Mouse (Mus musculus): Measurements from ENCODE around the gene Ncf1. TPM values are rescaled to one million over a fixed set of nuclear protein-coding genes. Genes with fewer than 3 reads are reported as not detected.

The Ncf1 gene
- 0.94 and 3.7 TPM in 2 replicates for polyA plus RNA-seq (2014; fragmentation: Nextera tagmentation; extraction: Ambion mirVana)

- no peaks in the 10 kb centered on the region for H3K27me3 ChIP-seq (ENCODE audit: control insufficient read depth, insufficient read depth, low read length)
- H3K9ac ChIP-seq (replicated peaks; ENCODE audit: low read depth, low read length), result no peak within 1 kb of the TSS
- ATAC-seq (ENCODE audit: low read depth), result no peak
- WGBS, result 89% methylated on average over 7 of the region's 7 CpGs
- no peaks in the 10 kb centered on the region for H3K4me1 ChIP-seq (ENCODE audit: control insufficient read depth, insufficient read depth, low read length)
- H3K9me3 ChIP-seq (ENCODE audit: control insufficient read depth, low read length), result no peaks in the 10 kb centered on the region
- no peak within 1 kb of the TSS for H3K4me3 ChIP-seq (ENCODE audit: low read depth, low read length)
- H3K36me3 ChIP-seq (ENCODE audit: control insufficient read depth, insufficient read depth, low read length), result no peaks in the 10 kb centered on the region
- no peak within 1 kb of the TSS for H3K4me2 ChIP-seq (ENCODE audit: low read depth, low read length)
- no peak within 1 kb of the TSS for H3K27ac ChIP-seq (ENCODE audit: low read depth, low read length)
These were observed at the start of gene Ncf1 for GRCm38 (mm10) chr5:134229391-134229790. TSS of gene Ncf1 (minus strand) at chr5:134229625.

GRCm38 (mm10) chr5:134277109-134277508 lies 47.7 kb upstream of the Ncf1 start:
- H3K9me3 ChIP-seq (ENCODE audit: control insufficient read depth, low read length), result no peaks in the 10 kb centered on the region
- no peak overlapping the region for H3K27ac ChIP-seq (ENCODE audit: low read depth, low read length)
- no peaks in the 10 kb centered on the region for H3K4me1 ChIP-seq (ENCODE audit: control insufficient read depth, insufficient read depth, low read length)
- no peak overlapping the region for H3K4me3 ChIP-seq (ENCODE audit: low read depth, low read length)
- H3K27me3 ChIP-seq (ENCODE audit: control insufficient read depth, insufficient read depth, low read length), result no peaks in the 10 kb centered on the region
- H3K9ac ChIP-seq (replicated peaks; ENCODE audit: low read depth, low read length), result no peak overlapping the region
- no peak for ATAC-seq (ENCODE audit: low read depth)
- H3K36me3 ChIP-seq (ENCODE audit: control insufficient read depth, insufficient read depth, low read length), result peaks cover 72% of the 10 kb centered on the region
- no peak overlapping the region for H3K4me2 ChIP-seq (ENCODE audit: low read depth, low read length)
- 90% methylated on average over 4 of the region's 4 CpGs for WGBS

GRCm38 (mm10) chr5:134275556-134275955 lies 46.1 kb upstream of the Ncf1 start:
- H3K9ac ChIP-seq (replicated peaks; ENCODE audit: low read depth, low read length), result no peak overlapping the region
- no peak overlapping the region for H3K27ac ChIP-seq (ENCODE audit: low read depth, low read length)
- no peak for ATAC-seq (ENCODE audit: low read depth)
- H3K9me3 ChIP-seq (ENCODE audit: control insufficient read depth, low read length), result no peaks in the 10 kb centered on the region
- no peak overlapping the region for H3K4me2 ChIP-seq (ENCODE audit: low read depth, low read length)
- 91% methylated on average over 10 of the region's 10 CpGs for WGBS
- no peaks in the 10 kb centered on the region for H3K4me1 ChIP-seq (ENCODE audit: control insufficient read depth, insufficient read depth, low read length)
- no peak overlapping the region for H3K4me3 ChIP-seq (ENCODE audit: low read depth, low read length)
- peaks cover 84% of the 10 kb centered on the region for H3K36me3 ChIP-seq (ENCODE audit: control insufficient read depth, insufficient read depth, low read length)
- H3K27me3 ChIP-seq (ENCODE audit: control insufficient read depth, insufficient read depth, low read length), result no peaks in the 10 kb centered on the region

- Histone ChIP-seq H3K9ac (replicated peaks; ENCODE audit: low read depth, low read length) (no peak overlapping the region), H3K27me3 (ENCODE audit: control insufficient read depth, insufficient read depth, low read length) (no peaks in the 10 kb centered on the region), H3K4me2 (ENCODE audit: low read depth, low read length) (no peak overlapping the region), H3K4me1 (ENCODE audit: control insufficient read depth, insufficient read depth, low read length) (no peaks in the 10 kb centered on the region), H3K4me3 (ENCODE audit: low read depth, low read length) (no peak overlapping the region), H3K36me3 (ENCODE audit: control insufficient read depth, insufficient read depth, low read length) (peaks cover 87% of the 10 kb centered on the region), H3K9me3 (ENCODE audit: control insufficient read depth, low read length) (no peaks in the 10 kb centered on the region), H3K27ac (ENCODE audit: low read depth, low read length) (no peak overlapping the region)
- ATAC-seq (ENCODE audit: low read depth), result no peak
- 94% methylated on average over 11 of the region's 11 CpGs for WGBS
These were observed 45.6 kb upstream of the Ncf1 start for GRCm38 (mm10) chr5:134275021-134275420.

- Histone ChIP-seq H3K4me1 (ENCODE audit: control insufficient read depth, insufficient read depth, low read length) (no peaks in the 10 kb centered on the region), H3K27ac (ENCODE audit: low read depth, low read length) (no peak overlapping the region), H3K9me3 (ENCODE audit: control insufficient read depth, low read length) (no peaks in the 10 kb centered on the region), H3K9ac (replicated peaks; ENCODE audit: low read depth, low read length) (no peak overlapping the region), H3K27me3 (ENCODE audit: control insufficient read depth, insufficient read depth, low read length) (no peaks in the 10 kb centered on the region), H3K4me3 (ENCODE audit: low read depth, low read length) (no peak overlapping the region), H3K4me2 (ENCODE audit: low read depth, low read length) (no peak overlapping the region), H3K36me3 (ENCODE audit: control insufficient read depth, insufficient read depth, low read length) (peaks cover 86% of the 10 kb centered on the region)
- WGBS, result 89% methylated on average over 8 of the region's 8 CpGs
- no peak for ATAC-seq (ENCODE audit: low read depth)
These were observed 44.3 kb upstream of the Ncf1 start for GRCm38 (mm10) chr5:134273761-134274160.

- ATAC-seq (ENCODE audit: low read depth), result no peak
- Histone ChIP-seq H3K4me1 (ENCODE audit: control insufficient read depth, insufficient read depth, low read length) (no peaks in the 10 kb centered on the region), H3K4me2 (ENCODE audit: low read depth, low read length) (no peak overlapping the region), H3K27me3 (ENCODE audit: control insufficient read depth, insufficient read depth, low read length) (no peaks in the 10 kb centered on the region), H3K27ac (ENCODE audit: low read depth, low read length) (no peak overlapping the region), H3K9ac (replicated peaks; ENCODE audit: low read depth, low read length) (no peak overlapping the region), H3K9me3 (ENCODE audit: control insufficient read depth, low read length) (no peaks in the 10 kb centered on the region), H3K36me3 (ENCODE audit: control insufficient read depth, insufficient read depth, low read length) (peaks cover 83% of the 10 kb centered on the region), H3K4me3 (ENCODE audit: low read depth, low read length) (no peak overlapping the region)
- WGBS, result 86% methylated on average over 11 of the region's 11 CpGs
These were observed 43.3 kb upstream of the Ncf1 start for GRCm38 (mm10) chr5:134272761-134273160.

GRCm38 (mm10) chr5:134271421-134271820 lies 42.0 kb upstream of the Ncf1 start:
- 90% methylated on average over 11 of the region's 11 CpGs for WGBS
- no peak overlapping the region for H3K27ac ChIP-seq (ENCODE audit: low read depth, low read length)
- H3K4me2 ChIP-seq (ENCODE audit: low read depth, low read length), result no peak overlapping the region
- no peak overlapping the region for H3K9ac ChIP-seq (replicated peaks; ENCODE audit: low read depth, low read length)
- no peaks in the 10 kb centered on the region for H3K27me3 ChIP-seq (ENCODE audit: control insufficient read depth, insufficient read depth, low read length)
- ATAC-seq (ENCODE audit: low read depth), result no peak
- no peaks in the 10 kb centered on the region for H3K9me3 ChIP-seq (ENCODE audit: control insufficient read depth, low read length)
- H3K36me3 ChIP-seq (ENCODE audit: control insufficient read depth, insufficient read depth, low read length), result peaks cover 82% of the 10 kb centered on the region
- H3K4me3 ChIP-seq (ENCODE audit: low read depth, low read length), result no peak overlapping the region
- H3K4me1 ChIP-seq (ENCODE audit: control insufficient read depth, insufficient read depth, low read length), result no peaks in the 10 kb centered on the region

GRCm38 (mm10) chr5:134270566-134270965 lies 41.1 kb upstream of the Ncf1 start:
- Histone ChIP-seq H3K27me3 (ENCODE audit: control insufficient read depth, insufficient read depth, low read length) (no peaks in the 10 kb centered on the region), H3K4me2 (ENCODE audit: low read depth, low read length) (no peak overlapping the region), H3K36me3 (ENCODE audit: control insufficient read depth, insufficient read depth, low read length) (peaks cover 86% of the 10 kb centered on the region), H3K4me1 (ENCODE audit: control insufficient read depth, insufficient read depth, low read length) (no peaks in the 10 kb centered on the region), H3K27ac (ENCODE audit: low read depth, low read length) (no peak overlapping the region), H3K9ac (replicated peaks; ENCODE audit: low read depth, low read length) (no peak overlapping the region), H3K9me3 (ENCODE audit: control insufficient read depth, low read length) (no peaks in the 10 kb centered on the region), H3K4me3 (ENCODE audit: low read depth, low read length) (no peak overlapping the region)
- ATAC-seq (ENCODE audit: low read depth), result no peak
- 97% methylated on average over 4 of the region's 4 CpGs for WGBS

GRCm38 (mm10) chr5:134269751-134270150 lies 40.3 kb upstream of the Ncf1 start:
- Histone ChIP-seq H3K4me3 (ENCODE audit: low read depth, low read length) (no peak overlapping the region), H3K9me3 (ENCODE audit: control insufficient read depth, low read length) (no peaks in the 10 kb centered on the region), H3K36me3 (ENCODE audit: control insufficient read depth, insufficient read depth, low read length) (peaks cover 84% of the 10 kb centered on the region), H3K9ac (replicated peaks; ENCODE audit: low read depth, low read length) (no peak overlapping the region), H3K4me2 (ENCODE audit: low read depth, low read length) (no peak overlapping the region), H3K27me3 (ENCODE audit: control insufficient read depth, insufficient read depth, low read length) (no peaks in the 10 kb centered on the region), H3K27ac (ENCODE audit: low read depth, low read length) (no peak overlapping the region), H3K4me1 (ENCODE audit: control insufficient read depth, insufficient read depth, low read length) (no peaks in the 10 kb centered on the region)
- 87% methylated on average over 5 of the region's 5 CpGs for WGBS
- ATAC-seq (ENCODE audit: low read depth), result no peak

- Histone ChIP-seq H3K4me3 (ENCODE audit: low read depth, low read length) (no peak overlapping the region), H3K9ac (replicated peaks; ENCODE audit: low read depth, low read length) (no peak overlapping the region), H3K27me3 (ENCODE audit: control insufficient read depth, insufficient read depth, low read length) (no peaks in the 10 kb centered on the region), H3K27ac (ENCODE audit: low read depth, low read length) (no peak overlapping the region), H3K9me3 (ENCODE audit: control insufficient read depth, low read length) (no peaks in the 10 kb centered on the region), H3K4me2 (ENCODE audit: low read depth, low read length) (no peak overlapping the region), H3K36me3 (ENCODE audit: control insufficient read depth, insufficient read depth, low read length) (peaks cover 86% of the 10 kb centered on the region), H3K4me1 (ENCODE audit: control insufficient read depth, insufficient read depth, low read length) (no peaks in the 10 kb centered on the region)
- WGBS, result 97% methylated on average over 8 of the region's 8 CpGs
- ATAC-seq (ENCODE audit: low read depth), result no peak
These were observed 39.3 kb upstream of the Ncf1 start for GRCm38 (mm10) chr5:134268751-134269150.
